Mouse (Mus musculus): ENCODE data around the gene Carmil1. TPM values are rescaled to one million over a fixed set of nuclear protein-coding genes. Genes with fewer than 3 reads are reported as not detected.
A peak's percentile ranks its signal among the peaks of the same experiment; 100 is the strongest.

The Carmil1 gene
- polyA plus RNA-seq, 1 experiment from 2014 or later = 5.9 TPM

DNA sequence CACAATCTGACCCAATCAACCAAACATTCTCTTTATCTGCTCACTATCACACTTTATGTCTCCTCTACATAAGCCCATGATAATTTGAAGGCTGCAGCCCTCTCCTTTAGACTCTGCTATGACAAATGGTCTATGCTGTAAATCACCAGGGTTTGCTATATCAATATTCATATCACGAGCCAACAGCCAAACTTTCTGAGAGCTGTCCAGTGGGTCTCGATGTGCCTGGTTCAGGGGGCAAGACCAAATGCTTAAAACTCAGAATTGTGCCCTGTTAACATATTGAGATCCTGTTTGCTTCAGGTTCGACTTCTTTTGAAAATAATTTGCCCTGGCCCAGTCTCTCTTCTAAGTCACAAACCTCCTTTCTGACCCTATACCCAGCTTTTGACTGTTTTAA lies 147.7 kb downstream of the Carmil1 start:
- 79% methylated on average over 3 of the region's 3 CpGs for WGBS (ENCODE audit: insufficient replicate concordance)

DNA sequence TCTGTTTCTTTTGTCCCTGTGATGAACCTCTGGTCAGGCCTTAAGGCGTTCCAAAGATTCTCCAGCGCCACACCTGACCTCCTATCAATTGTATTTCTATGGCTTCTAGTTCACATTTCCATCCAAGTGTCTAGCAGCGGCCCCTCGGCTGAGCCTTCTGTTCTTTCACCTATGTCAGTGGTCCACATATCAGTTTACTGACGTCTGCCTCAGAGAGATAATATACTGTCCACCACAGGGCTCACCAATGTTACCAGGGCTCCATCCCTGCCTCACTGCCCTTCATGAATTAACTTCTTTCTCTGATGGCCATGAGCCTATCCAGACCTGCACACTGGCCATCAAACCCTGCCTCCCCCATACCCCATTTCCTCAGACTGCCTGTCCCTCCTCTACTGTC lies 149.3 kb downstream of the Carmil1 start:
- TF ChIP-seq CTCF (IDR thresholded peaks at IDR 0.05; ENCODE audit: low read depth) (no peak), EP300 (IDR thresholded peaks at IDR 0.05; ENCODE audit: low read depth) (no peak)
- no peak overlapping the region for H3K9ac ChIP-seq (replicated peaks)
- no peak overlapping the region for H3K4me2 ChIP-seq (ENCODE audit: low read depth, low read length)
- 0 out of 2 replicates have a peak, but pooled peaks cover 3% of the 10 kb centered on the region for H3K36me3 ChIP-seq (replicated peaks; ENCODE audit: insufficient read depth, low read length)
- no peak overlapping the region for H3K4me3 ChIP-seq (ENCODE audit: low read depth, low read length)
- no peaks in the 10 kb centered on the region for H3K9me3 ChIP-seq (ENCODE audit: low read length)
- ATAC-seq (no peak), DNase-seq (no peak)
- WGBS (ENCODE audit: insufficient replicate concordance) = 66% methylated on average over 5 of the region's 5 CpGs
- H3K27ac ChIP-seq (ENCODE audit: low read depth) = no peak overlapping the region
- 0 out of 2 replicates have a peak, but pooled peaks cover 3% of the 10 kb centered on the region for H3K4me1 ChIP-seq (ENCODE audit: insufficient read depth)
- no peaks in the 10 kb centered on the region for H3K27me3 ChIP-seq (ENCODE audit: insufficient read depth, low read length)

More for the DNA sequence above, 147.7 kb downstream of the Carmil1 start:
- Histone ChIP-seq H3K9me3 (ENCODE audit: low read length) (no peaks in the 10 kb centered on the region), H3K4me3 (ENCODE audit: low read depth, low read length) (no peak overlapping the region), H3K27me3 (ENCODE audit: insufficient read depth, low read length) (no peaks in the 10 kb centered on the region), H3K4me2 (ENCODE audit: low read depth, low read length) (no peak overlapping the region), H3K4me1 (ENCODE audit: insufficient read depth) (peaks cover 6% of the 10 kb centered on the region; the same call in 1 of the 2 replicates), H3K27ac (ENCODE audit: low read depth) (no peak overlapping the region), H3K9ac (replicated peaks) (no peak overlapping the region), H3K36me3 (replicated peaks; ENCODE audit: insufficient read depth, low read length) (0 out of 2 replicates have a peak, but pooled peaks cover 6% of the 10 kb centered on the region)
- no peak for DNase-seq
- no peak for ATAC-seq
- TF ChIP-seq CTCF (IDR thresholded peaks at IDR 0.05; ENCODE audit: low read depth) (no peak), EP300 (IDR thresholded peaks at IDR 0.05; ENCODE audit: low read depth) (no peak)

DNA sequence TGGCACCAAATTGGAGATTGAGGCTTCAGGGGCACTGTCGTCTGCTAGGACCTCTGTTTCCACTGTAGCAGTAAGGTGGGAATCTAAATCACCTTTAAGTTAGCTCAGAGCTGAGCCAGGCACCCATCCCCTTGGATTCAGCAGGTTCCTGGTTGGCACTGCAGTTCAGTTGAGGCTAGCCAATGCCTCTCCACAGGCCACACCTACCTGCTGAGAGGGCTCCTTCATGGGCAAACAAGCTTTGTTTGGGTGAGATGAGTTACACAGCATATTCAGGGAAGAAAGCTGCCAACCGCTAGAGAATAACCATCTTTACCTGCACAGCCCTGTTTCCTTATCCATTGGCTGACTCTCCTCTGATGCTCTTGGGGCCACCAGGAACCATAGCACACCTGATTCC lies 149.9 kb downstream of the Carmil1 start:
- Histone ChIP-seq H3K9me3 (ENCODE audit: low read length) (no peaks in the 10 kb centered on the region), H3K27ac (ENCODE audit: low read depth) (no peak overlapping the region), H3K27me3 (ENCODE audit: insufficient read depth, low read length) (no peaks in the 10 kb centered on the region), H3K4me3 (ENCODE audit: low read depth, low read length) (no peak overlapping the region), H3K9ac (replicated peaks) (no peak overlapping the region), H3K4me2 (ENCODE audit: low read depth, low read length) (no peak overlapping the region), H3K36me3 (replicated peaks; ENCODE audit: insufficient read depth, low read length) (0 out of 2 replicates have a peak, but pooled peaks cover 3% of the 10 kb centered on the region), H3K4me1 (ENCODE audit: insufficient read depth) (0 out of 2 replicates have a peak, but pooled peaks cover 3% of the 10 kb centered on the region)
- ATAC-seq = no peak
- WGBS (ENCODE audit: insufficient replicate concordance) = 81% methylated on average over 2 of the region's 2 CpGs
- DNase-seq = no peak
- no peak for TF ChIP-seq EP300 (IDR thresholded peaks at IDR 0.05; ENCODE audit: low read depth)
- no peak for TF ChIP-seq CTCF (IDR thresholded peaks at IDR 0.05; ENCODE audit: low read depth)

DNA sequence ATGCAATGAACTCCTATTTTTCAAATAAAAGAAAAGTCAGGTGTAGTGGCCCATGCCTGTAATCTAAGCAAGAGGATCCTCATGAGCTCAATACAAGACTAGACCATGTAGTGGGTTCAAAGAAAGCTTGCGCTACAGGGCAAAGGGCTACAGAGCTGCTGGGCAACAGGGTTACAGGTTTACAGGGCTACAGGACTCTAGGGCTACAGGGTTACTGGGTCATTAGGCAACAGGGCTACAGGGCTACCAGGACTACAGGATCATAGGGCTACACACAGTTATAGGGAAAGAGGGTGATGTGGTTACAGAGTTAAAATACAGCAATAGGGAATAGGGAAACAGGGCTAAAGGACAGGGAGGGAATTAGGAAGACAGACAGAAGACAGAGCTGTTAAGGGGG lies 151.9 kb downstream of the Carmil1 start:
- H3K36me3 ChIP-seq (replicated peaks; ENCODE audit: insufficient read depth, low read length) = 0 out of 2 replicates have a peak, but pooled peaks cover 3% of the 10 kb centered on the region
- 86% methylated on average over 1 of the region's 1 CpGs for WGBS (ENCODE audit: insufficient replicate concordance)
- H3K4me1 ChIP-seq (ENCODE audit: insufficient read depth) = peaks cover under 1% of the 10 kb centered on the region; the same call in 1 of the 2 replicates
- no peak overlapping the region for H3K27ac ChIP-seq (ENCODE audit: low read depth)
- TF ChIP-seq CTCF (IDR thresholded peaks at IDR 0.05; ENCODE audit: low read depth) (no peak), EP300 (IDR thresholded peaks at IDR 0.05; ENCODE audit: low read depth) (no peak)
- H3K4me3 ChIP-seq (ENCODE audit: low read depth, low read length) = no peak overlapping the region
- no peaks in the 10 kb centered on the region for H3K9me3 ChIP-seq (ENCODE audit: low read length)
- ATAC-seq (peak; percentile 80), DNase-seq (no peak)
- no peak overlapping the region for H3K4me2 ChIP-seq (ENCODE audit: low read depth, low read length)
- no peak overlapping the region for H3K9ac ChIP-seq (replicated peaks)
- H3K27me3 ChIP-seq (ENCODE audit: insufficient read depth, low read length) = no peaks in the 10 kb centered on the region

DNA sequence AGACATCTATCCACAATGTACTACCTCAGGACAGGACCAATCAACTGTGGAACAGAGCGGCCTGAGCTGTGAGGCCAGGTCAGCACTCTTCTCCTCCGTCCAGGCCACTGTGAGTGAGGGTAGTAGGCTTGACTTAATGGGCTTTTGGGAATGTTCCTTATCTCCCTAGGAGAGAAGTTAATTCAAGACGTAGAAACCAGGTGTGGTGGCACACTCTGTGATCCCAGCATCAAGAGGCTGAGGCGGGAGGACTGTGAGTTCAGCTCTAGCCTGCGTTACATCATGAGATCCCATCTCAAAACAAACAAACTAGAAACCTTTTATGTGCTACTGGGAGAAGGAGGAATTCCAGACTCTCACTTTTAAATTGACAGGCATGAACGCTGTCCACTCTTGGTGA lies 154.7 kb downstream of the Carmil1 start:
- WGBS (ENCODE audit: insufficient replicate concordance) = 77% methylated on average over 6 of the region's 6 CpGs
- ATAC-seq (no peak), DNase-seq (no peak)

DNA sequence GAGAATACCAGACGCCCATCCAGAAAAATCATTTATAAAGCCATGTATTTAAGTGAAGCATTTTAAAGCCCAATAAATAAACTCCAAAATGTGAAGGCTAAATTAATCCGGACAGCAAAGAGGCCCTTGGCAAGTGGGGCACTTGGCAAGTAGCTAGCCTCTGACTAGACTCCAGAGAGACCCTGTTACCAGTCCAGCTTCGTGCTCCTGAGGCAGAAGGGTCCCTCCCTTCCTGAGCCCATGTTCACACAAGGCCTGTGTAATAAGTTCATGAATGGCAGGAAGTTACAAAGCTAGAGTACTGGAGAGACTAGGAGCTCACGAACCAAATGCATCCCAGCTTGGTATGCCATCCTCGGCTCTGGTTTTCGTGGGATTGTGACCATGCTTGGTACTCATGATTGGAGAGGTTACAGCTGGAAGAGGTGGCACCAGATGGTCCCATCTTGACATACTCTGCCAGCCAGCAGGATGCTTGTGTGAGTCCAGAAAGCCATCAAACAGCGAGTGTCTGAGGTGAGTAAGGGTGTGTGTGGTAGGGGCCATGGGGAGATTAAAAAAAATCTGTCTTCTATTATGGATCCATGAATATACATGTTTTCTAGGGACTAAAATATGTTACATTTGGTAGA lies 163.3 kb downstream of the Carmil1 start:
- H3K27me3 ChIP-seq (ENCODE audit: insufficient read depth, low read length) = no peaks in the 10 kb centered on the region
- 71% methylated on average over 7 of the region's 7 CpGs for WGBS (ENCODE audit: insufficient replicate concordance)
- ATAC-seq = no peak
- no peak overlapping the region for H3K4me3 ChIP-seq (ENCODE audit: low read depth, low read length)
- H3K4me1 ChIP-seq (ENCODE audit: insufficient read depth) = no peaks in the 10 kb centered on the region
- no peak overlapping the region for H3K4me2 ChIP-seq (ENCODE audit: low read depth, low read length)
- H3K27ac ChIP-seq (ENCODE audit: low read depth) = no peak overlapping the region
- H3K36me3 ChIP-seq (replicated peaks; ENCODE audit: insufficient read depth, low read length) = no peaks in the 10 kb centered on the region
- DNase-seq = no peak
- H3K9me3 ChIP-seq (ENCODE audit: low read length) = no peaks in the 10 kb centered on the region
- H3K9ac ChIP-seq (replicated peaks) = no peak overlapping the region
- TF ChIP-seq CTCF (IDR thresholded peaks at IDR 0.05; ENCODE audit: low read depth) = no peak
- no peak for TF ChIP-seq EP300 (IDR thresholded peaks at IDR 0.05; ENCODE audit: low read depth)

More for the DNA sequence above, 154.7 kb downstream of the Carmil1 start:
- no peak overlapping the region for H3K9ac ChIP-seq (replicated peaks)
- H3K9me3 ChIP-seq (ENCODE audit: low read length) = no peaks in the 10 kb centered on the region
- no peaks in the 10 kb centered on the region for H3K36me3 ChIP-seq (replicated peaks; ENCODE audit: insufficient read depth, low read length)
- peaks cover 6% of the 10 kb centered on the region; the same call in 1 of the 2 replicates for H3K4me1 ChIP-seq (ENCODE audit: insufficient read depth)
- H3K4me2 ChIP-seq (ENCODE audit: low read depth, low read length) = no peak overlapping the region
- no peak overlapping the region for H3K4me3 ChIP-seq (ENCODE audit: low read depth, low read length)
- no peak for TF ChIP-seq EP300 (IDR thresholded peaks at IDR 0.05; ENCODE audit: low read depth)
- no peak for TF ChIP-seq CTCF (IDR thresholded peaks at IDR 0.05; ENCODE audit: low read depth)
- H3K27me3 ChIP-seq (ENCODE audit: insufficient read depth, low read length) = no peaks in the 10 kb centered on the region
- H3K27ac ChIP-seq (ENCODE audit: low read depth) = no peak overlapping the region

Measured in liver, postnatal 0 days (tissue).